Mouse (Mus musculus) C3H10T1/2 (cell line): ENCODE data around the gene Rab31. TPM values are rescaled to one million over a fixed set of nuclear protein-coding genes. Genes with fewer than 3 reads are reported as not detected.

Experiments used
- polyA plus RNA-seq, 2 experiments: library from polyadenylated mRNA; unstranded; fragments of >200 nt; fragmentation: generic; extraction: Trizol; gene quantifications; one replicate each; pipeline ENCODE4 v1.2.1; 2012; ENCODE audit warnings: missing spikeins in 2 of 2

Rab31 gene
- polyA plus RNA-seq, result 10 to 100 TPM; 19.9 to 45.2 TPM

GRCm38 (mm10) chr17:65771951-65772934 is at the start of gene Rab31:
Gene Rab31 (minus strand): TSS chr17:65772752.

GRCm38 (mm10) chr17:65782551-65783141 is 10.1 kb upstream of the Rab31 start, which contains the start of gene Ppp4r1:
Gene Ppp4r1 (plus strand): TSS chr17:65782573.

DNA sequence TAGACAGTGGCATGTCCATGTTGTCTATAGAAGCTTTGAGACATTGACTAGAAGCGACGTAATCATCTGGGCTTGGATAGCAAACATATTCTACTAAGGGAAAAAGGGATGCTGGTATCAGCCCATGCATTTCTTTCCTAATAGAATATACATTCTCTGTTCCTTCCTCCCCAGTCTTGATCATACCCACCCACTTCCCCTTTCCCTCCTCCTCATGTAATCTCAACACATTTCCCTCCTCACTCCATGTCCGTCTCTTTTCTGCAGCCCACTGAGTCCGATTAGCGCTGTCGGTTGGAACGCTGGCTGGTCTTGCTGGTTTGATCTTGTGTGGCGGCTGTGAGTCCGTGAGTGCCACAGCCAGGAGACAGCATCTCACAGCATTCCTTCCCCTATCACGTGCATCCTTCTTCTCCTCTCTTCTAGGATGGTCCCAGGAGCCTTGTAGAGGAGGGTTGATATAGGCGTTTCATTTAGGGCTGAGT is 130.8 kb downstream of the Rab31 start, which contains the start of gene Txndc2:
TSS of gene Txndc2 (minus strand) at position 435 of the 485 bp plus-strand sequence.

GRCm38 (mm10) chr17:65613463-65614412 is 158.8 kb downstream of the Rab31 start, which contains the start of gene Vapa:
Gene Vapa (minus strand): TSS chr17:65613555.

Other genes starting within 250 kb of the Rab31 start
- not detected for gene Tmem232, start 232.0 kb downstream of the Rab31 start, polyA plus RNA-seq
- 10 to 100 TPM; 12.7 to 39.5 TPM for gene Vapa, start 159.2 kb downstream of the Rab31 start, polyA plus RNA-seq
- gene Txndc2, start 130.6 kb downstream of the Rab31 start, polyA plus RNA-seq, result under 1 TPM in 1 of 2 experiments, not detected in 1; 0.09 TPM
- gene Ppp4r1, start 9.8 kb upstream of the Rab31 start, polyA plus RNA-seq, result 10 to 100 TPM; 16.8 to 39.1 TPM
- gene Ralbp1, start 113.0 kb upstream of the Rab31 start, polyA plus RNA-seq, result 10 to 100 TPM; 12.5 to 45.3 TPM
- 10 to 100 TPM in 1 of 2 experiments, 1 to 10 TPM in 1; 2.5 to 41.3 TPM for gene Twsg1, start 178.5 kb upstream of the Rab31 start, polyA plus RNA-seq